Mouse (Mus musculus): ENCODE results near the gene Eif3m. TPM values are rescaled to one million over a fixed set of nuclear protein-coding genes. Genes with fewer than 3 reads are reported as not detected.

Eif3m gene
- polyA plus RNA-seq (2012; rRNA removed; ENCODE audit: low replicate concordance) = 2.6 and 4.4 TPM in 2 replicates

DNA sequence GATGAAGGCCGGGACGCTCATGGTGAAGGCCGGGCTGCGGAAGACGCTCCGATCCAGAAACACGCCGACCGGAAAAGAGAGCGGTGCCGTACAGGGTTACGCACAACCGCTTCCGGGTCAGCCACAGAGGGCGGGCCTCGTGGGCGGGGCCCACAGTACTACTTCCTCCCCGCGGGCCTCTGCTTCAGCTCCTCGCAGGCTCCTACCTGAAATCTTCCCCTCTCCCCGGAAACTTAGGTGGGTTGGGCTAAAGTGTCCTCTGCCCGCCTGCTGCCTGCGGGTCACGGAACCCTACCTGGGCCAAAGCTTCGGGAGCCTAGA is at the start of gene Eif3m:
TSS of gene Eif3m (minus strand) at position 114 of the 321 bp plus-strand sequence.

Other genes starting within 250 kb of the Eif3m start
- gene Qser1, start 200.3 kb downstream of the Eif3m start, polyA plus RNA-seq (2012; rRNA removed; ENCODE audit: low replicate concordance) = 0.32 and 1.4 TPM in 2 replicates
- 0.14 and 0.18 TPM in 2 replicates for gene Prrg4, start 167.2 kb downstream of the Eif3m start, polyA plus RNA-seq (2012; rRNA removed; ENCODE audit: low replicate concordance)
- gene Ccdc73, start 149.3 kb downstream of the Eif3m start, polyA plus RNA-seq (2012; rRNA removed; ENCODE audit: low replicate concordance) = not detected in 2 replicates
- gene Gm11060, start 74.9 kb upstream of the Eif3m start, polyA plus RNA-seq (2012; rRNA removed; ENCODE audit: low replicate concordance) = not detected in 2 replicates
- 1.2 TPM in 2 replicates for gene Wt1, start 109.4 kb upstream of the Eif3m start, polyA plus RNA-seq (2012; rRNA removed; ENCODE audit: low replicate concordance)
- gene Them7, start 207.2 kb upstream of the Eif3m start, polyA plus RNA-seq (2012; rRNA removed; ENCODE audit: low replicate concordance) = 0.43 TPM in 1 of 2 replicates, not detected in the other

All from duodenum, adult 2 months (tissue).